Mouse (Mus musculus) heart, adult 2 months (tissue): Measurements from ENCODE around the gene Gm4869. TPM values are rescaled to one million over a fixed set of nuclear protein-coding genes. Genes with fewer than 3 reads are reported as not detected.

Experiments
- DNase-seq, 2 experiments: peaks; one replicate each; pipeline ENCODE4 v3.0.0; 2021
- H3K27ac ChIP-seq: fragments of 200-600 bp; 2 replicates; pipeline ENCODE4 v1.8.1; 2022
- H3K27me3 ChIP-seq: fragments of 200-500 bp; 2 replicates; pipeline ENCODE4 v1.6.1; 2012; ENCODE audit warnings: mild to moderate bottlenecking, low read length, inconsistent platforms, mixed read lengths; ENCODE audit not compliant: control insufficient read depth, insufficient read depth
- H3K36me3 ChIP-seq: fragments of 200-500 bp; 2 replicates; pipeline ENCODE4 v1.6.1; 2012; ENCODE audit warnings: low read length, inconsistent platforms; ENCODE audit not compliant: control insufficient read depth, insufficient read depth
- H3K4me1 ChIP-seq: fragments of 200-500 bp; 2 replicates; pipeline ENCODE4 v1.6.1; 2011; ENCODE audit warnings: low read length; ENCODE audit not compliant: control insufficient read depth, insufficient read depth
- H3K4me3 ChIP-seq: fragments of 200-600 bp; 2 replicates; pipeline ENCODE4 v1.8.1; 2022
- H3K79me2 ChIP-seq: fragments of 200-500 bp; replicated peaks from 2 replicates; pipeline ENCODE4 v1.6.1; 2012; ENCODE audit warnings: mild to moderate bottlenecking, inconsistent platforms, low read length, moderate library complexity, mixed read lengths; ENCODE audit not compliant: control insufficient read depth, insufficient read depth
- H3K9ac ChIP-seq: fragments of 200-500 bp; 2 replicates; pipeline ENCODE4 v1.6.1; 2012; ENCODE audit warnings: low read depth, mild to moderate bottlenecking, control low read depth, inconsistent platforms, low read length, mixed read lengths
- CTCF ChIP-seq: fragments of 200-600 bp; IDR thresholded peaks from 2 replicates; pipeline ENCODE4 v1.8.1; 2022; ENCODE audit warnings: antibody characterized with exemption, mild to moderate bottlenecking, moderate library complexity
- EP300 ChIP-seq: fragments of 200-500 bp; IDR thresholded peaks from 2 replicates; pipeline ENCODE4 v1.6.1; 2011; ENCODE audit warnings: low read depth, low read length, control low read depth; ENCODE audit not compliant: insufficient read depth
- POLR2A ChIP-seq: fragments of 200-500 bp; IDR thresholded peaks from 2 replicates; pipeline ENCODE4 v1.6.1; 2011; ENCODE audit warnings: mild to moderate bottlenecking, low read depth, low read length, control low read depth; ENCODE audit not compliant: insufficient read depth
- WGBS: fragments of 180-500 bp; shearing (Covaris S2); methylation state at CpG from one replicate; pipeline ENCODE4 v1.1.7; 2018; 5-methylcytosine and 5-hydroxymethylcytosine counted together
- intact Hi-C: fragments of 180-260 bp; cut with DNase I; formaldehyde crosslinking; loops from one replicate; pipeline ENCODE4 v1.15.1; 2025
- long read RNA-seq: library from polyadenylated mRNA; stranded (forward); transcript quantifications from one replicate; pipeline ENCODE4 v2.0.0, GENCODE M21; 2021
- polyA plus RNA-seq: library from polyadenylated mRNA; depleted of rRNA; stranded (reverse); fragments of >200 nt; gene quantifications from 2 replicates; pipeline ENCODE4 v1.2.3, GENCODE M21; 2012; rRNA removed
- total RNA-seq, 2 experiments: library from RNA; stranded (reverse); gene quantifications; 2 replicates each; pipeline ENCODE4 v1.2.3; 2021

Gm4869 gene
- total RNA-seq (not detected), polyA plus RNA-seq (0.06 TPM in 1 of 2 replicates, not detected in the other)
- long read RNA-seq, result 0 reads

DNA sequence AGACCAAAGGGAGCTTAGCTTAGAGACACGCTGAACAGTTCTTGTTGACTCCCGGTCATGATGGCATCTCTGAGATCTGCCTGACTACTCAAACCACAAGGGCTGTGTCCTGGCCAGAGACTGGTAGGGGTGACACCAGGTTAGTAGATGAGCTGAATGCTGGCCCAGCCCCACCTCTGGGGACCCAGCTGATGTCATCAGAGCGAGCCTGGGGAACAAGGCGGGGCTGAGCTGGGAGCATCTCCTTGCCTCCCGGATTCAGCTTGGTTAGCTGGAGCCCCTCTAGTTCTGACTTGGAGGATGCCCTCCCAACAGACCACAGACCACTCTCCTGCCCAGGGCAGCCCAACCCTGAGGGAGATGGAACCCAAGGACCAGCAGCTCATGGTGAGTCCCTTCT, at the start of gene Gm4869:
Gene Gm4869, plus strand, starts transcription at position 301 of the 400 bp plus-strand sequence.
- Histone ChIP-seq H3K9ac (no peak within 1 kb of the TSS), H3K79me2 (no peaks in the 10 kb centered on the region), H3K4me1 (peaks cover 2% of the 10 kb centered on the region; the same call in 1 of the 2 replicates), H3K36me3 (no peaks in the 10 kb centered on the region), H3K4me3 (no peak within 1 kb of the TSS), H3K27me3 (no peaks in the 10 kb centered on the region), H3K27ac (peak within 1 kb of the TSS; percentile 40)
- TF ChIP-seq EP300 (no peak), POLR2A (no peak), CTCF (no peak)
- no peak for DNase-seq
- intact Hi-C loops, result no loop called here
- 88% methylated on average over 5 of the region's 5 CpGs for WGBS

DNA sequence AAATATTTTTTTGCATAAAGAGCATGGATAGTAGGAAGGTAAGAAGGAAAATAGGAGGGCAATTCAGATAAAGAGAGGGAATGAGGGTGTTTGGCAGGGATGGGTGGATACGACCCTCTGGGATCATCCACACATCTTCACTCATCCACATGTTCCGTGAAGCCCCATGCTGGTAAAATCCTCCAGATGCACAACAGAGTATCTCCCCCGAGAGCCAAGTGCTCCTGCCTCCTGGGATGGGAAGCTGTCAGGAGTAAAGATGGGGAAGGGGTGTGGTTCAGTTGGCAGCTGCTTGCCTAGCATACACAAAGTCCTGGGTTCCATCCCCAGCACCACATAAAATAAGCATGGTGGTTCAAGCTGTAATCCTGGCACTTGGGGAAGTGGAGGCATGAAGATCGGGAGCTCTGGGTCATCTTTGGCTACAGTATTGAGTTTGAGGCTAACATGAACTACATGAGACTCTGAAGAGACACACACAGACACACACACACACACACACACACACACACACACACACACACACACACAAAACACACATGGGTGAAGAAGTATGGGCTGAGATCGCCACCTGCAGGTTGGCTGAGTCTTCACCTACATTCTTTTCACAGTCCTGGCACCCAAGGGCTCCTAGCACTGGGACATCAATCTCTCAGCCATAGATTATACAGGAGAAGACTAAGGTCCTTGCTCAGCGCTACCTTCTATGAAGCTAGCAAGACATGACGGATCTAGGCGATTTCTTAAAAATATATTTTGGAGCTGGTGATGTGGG, 49.1 kb upstream of the Gm4869 start:
- no peaks in the 10 kb centered on the region for H3K4me1 ChIP-seq
- no peak overlapping the region for H3K27ac ChIP-seq
- DNase-seq, result no peak
- H3K9ac ChIP-seq, result no peak overlapping the region
- H3K79me2 ChIP-seq, result no peaks in the 10 kb centered on the region
- TF ChIP-seq CTCF (peak; percentile 53), POLR2A (no peak)
- WGBS, result 50% methylated on average over 8 of the region's 8 CpGs
- no peaks in the 10 kb centered on the region for H3K27me3 ChIP-seq
- no peak overlapping the region for H3K4me3 ChIP-seq
- H3K36me3 ChIP-seq, result no peaks in the 10 kb centered on the region
- intact Hi-C loops, result loop anchor here (1.0 kb wide), 1 partner anchor 558 kb away; no protein-coding TSS in a partner anchor

DNA sequence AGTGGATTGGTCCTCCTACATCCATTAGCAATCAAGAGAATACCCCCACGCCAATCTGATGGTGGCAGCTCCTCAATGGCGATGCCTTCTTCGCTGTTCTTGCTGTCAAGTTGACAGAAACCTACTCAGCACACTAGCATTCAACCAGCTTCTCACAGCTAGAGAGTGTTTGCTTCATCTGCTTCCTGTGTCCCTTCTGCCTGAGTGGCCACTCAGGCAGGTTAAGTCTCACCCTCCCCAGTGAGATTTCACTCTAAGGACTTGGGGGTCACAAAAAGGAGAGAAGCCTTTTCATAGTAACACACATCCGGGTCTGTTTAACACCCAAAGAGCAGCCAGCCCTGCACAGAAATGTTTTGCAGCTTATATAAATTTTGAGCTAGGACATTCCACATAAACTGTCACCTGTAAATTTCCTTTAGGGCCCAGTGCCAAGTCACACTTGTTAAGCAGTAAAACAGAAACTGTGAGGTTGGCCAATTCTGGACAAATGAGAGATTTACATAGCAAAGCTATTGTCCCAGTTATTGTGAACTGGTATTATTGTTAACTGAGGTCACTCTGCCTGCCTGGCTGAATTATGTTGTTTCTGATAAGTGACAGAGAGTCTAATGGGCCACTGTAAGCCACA, 42.7 kb upstream of the Gm4869 start:
- no peaks in the 10 kb centered on the region for H3K4me1 ChIP-seq
- no peaks in the 10 kb centered on the region for H3K27me3 ChIP-seq
- no peaks in the 10 kb centered on the region for H3K79me2 ChIP-seq
- H3K36me3 ChIP-seq, result no peaks in the 10 kb centered on the region
- no peak overlapping the region for H3K27ac ChIP-seq
- WGBS, result 72% methylated on average over 4 of the region's 4 CpGs
- H3K4me3 ChIP-seq, result no peak overlapping the region
- intact Hi-C loops, result no loop called here
- TF ChIP-seq EP300, result no peak
- TF ChIP-seq CTCF, result no peak
- no peak for TF ChIP-seq POLR2A
- no peak for DNase-seq
- no peak overlapping the region for H3K9ac ChIP-seq

DNA sequence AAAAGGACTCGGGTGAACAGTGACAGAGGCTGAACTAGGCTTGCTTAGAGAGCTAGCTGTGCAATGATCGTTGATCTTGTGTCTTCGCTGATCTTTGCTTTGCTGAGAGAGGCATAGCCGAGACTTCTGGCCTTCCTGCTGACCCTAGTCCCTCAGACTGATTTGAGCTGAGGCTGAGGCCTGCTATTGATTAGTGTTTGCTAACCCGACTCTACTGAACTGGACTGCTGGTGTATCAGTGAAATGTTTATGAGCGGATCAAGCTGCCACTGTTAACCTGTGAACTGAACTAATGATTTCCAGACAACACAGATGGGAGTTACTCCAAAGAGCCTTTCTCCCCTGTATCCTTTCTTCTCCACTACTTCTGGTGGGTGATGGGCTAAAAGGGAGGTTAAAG, 40.3 kb upstream of the Gm4869 start:
- H3K27me3 ChIP-seq, result no peaks in the 10 kb centered on the region
- H3K9ac ChIP-seq, result no peak overlapping the region
- TF ChIP-seq CTCF, result no peak
- no peak for TF ChIP-seq EP300
- no peak for TF ChIP-seq POLR2A
- intact Hi-C loops, result no loop called here
- no peak overlapping the region for H3K27ac ChIP-seq
- no peaks in the 10 kb centered on the region for H3K4me1 ChIP-seq
- WGBS, result 88% methylated on average over 6 of the region's 6 CpGs
- no peaks in the 10 kb centered on the region for H3K79me2 ChIP-seq
- no peaks in the 10 kb centered on the region for H3K36me3 ChIP-seq
- no peak overlapping the region for H3K4me3 ChIP-seq
- no peak for DNase-seq

DNA sequence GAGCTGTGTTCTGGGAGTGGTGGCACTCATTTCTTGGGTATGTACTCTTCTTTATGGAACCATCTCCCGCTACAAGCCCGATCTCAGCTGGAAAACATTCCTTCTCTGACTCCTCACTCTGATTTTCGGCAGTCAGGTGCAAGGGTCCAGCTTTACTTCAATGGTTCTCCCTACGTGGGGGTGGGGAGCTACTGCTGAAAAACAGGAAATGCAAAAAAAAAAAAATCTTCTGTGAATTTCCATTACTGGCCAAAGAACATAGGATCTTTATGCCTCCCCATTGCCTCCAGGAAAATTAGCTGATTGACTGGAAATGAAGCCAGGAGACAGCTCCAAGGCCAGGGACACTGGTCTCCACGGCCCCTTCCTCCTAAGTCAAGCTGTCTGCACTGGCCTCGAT, 38.8 kb upstream of the Gm4869 start:
- Histone ChIP-seq H3K4me1 (no peaks in the 10 kb centered on the region), H3K27ac (no peak overlapping the region), H3K36me3 (no peaks in the 10 kb centered on the region), H3K79me2 (no peaks in the 10 kb centered on the region), H3K4me3 (no peak overlapping the region), H3K9ac (no peak overlapping the region), H3K27me3 (no peaks in the 10 kb centered on the region)
- intact Hi-C loops, result no loop called here
- 44% methylated on average over 6 of the region's 6 CpGs for WGBS
- DNase-seq, result no peak
- TF ChIP-seq POLR2A (no peak), CTCF (no peak), EP300 (no peak)

DNA sequence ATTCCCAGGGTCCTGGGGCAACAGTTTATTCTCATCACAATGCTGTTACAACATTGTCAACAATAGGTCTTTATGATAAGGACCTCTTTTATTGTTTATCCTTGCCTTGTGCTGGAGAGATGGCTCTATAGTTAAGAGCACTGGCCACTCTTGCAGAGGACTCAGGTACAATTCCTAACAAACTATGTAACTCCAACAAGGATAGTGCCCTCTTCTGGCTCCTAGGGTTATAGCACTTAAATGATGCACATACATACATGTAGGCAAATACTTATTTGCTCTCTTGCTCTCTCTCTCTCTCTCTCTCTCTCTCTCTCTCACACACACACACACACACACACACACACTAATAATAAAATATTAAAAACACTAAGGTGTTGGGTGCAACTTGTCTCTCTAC, 36.6 kb upstream of the Gm4869 start:
- Histone ChIP-seq H3K79me2 (no peaks in the 10 kb centered on the region), H3K9ac (no peak overlapping the region)
- TF ChIP-seq EP300 (no peak), POLR2A (no peak), CTCF (no peak)

More for the DNA sequence above, 36.6 kb upstream of the Gm4869 start:
- Histone ChIP-seq H3K36me3 (no peaks in the 10 kb centered on the region), H3K27ac (no peak overlapping the region), H3K4me1 (no peaks in the 10 kb centered on the region), H3K27me3 (no peaks in the 10 kb centered on the region), H3K4me3 (no peak overlapping the region)
- intact Hi-C loops, result no loop called here
- DNase-seq, result no peak
